Mouse (Mus musculus): ENCODE measurements around the gene Cbx4.

Gene Cbx4

DNA sequence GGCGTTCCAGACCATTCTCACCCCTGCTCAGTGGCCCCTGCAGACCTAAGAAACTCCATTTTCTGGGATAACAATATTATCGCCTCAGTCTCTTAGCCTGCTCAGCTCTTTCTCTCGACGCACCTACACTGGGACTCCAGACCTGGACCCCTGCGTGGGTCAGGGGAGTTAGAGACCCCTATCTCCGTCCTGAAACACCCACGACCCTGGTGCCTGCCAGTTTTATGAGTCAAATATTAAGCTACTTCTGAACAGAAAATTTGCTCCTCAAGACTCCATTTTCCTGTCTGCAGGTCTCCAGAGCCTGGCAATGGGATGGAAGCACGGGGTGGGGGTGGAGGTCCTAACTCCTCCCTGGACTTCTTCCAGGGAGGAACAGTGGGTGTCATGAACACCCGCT lies 28.7 kb downstream of the Cbx4 start:
- no peak for DNase-seq (ENCODE audit: low spot score in 2 of 2)

DNA sequence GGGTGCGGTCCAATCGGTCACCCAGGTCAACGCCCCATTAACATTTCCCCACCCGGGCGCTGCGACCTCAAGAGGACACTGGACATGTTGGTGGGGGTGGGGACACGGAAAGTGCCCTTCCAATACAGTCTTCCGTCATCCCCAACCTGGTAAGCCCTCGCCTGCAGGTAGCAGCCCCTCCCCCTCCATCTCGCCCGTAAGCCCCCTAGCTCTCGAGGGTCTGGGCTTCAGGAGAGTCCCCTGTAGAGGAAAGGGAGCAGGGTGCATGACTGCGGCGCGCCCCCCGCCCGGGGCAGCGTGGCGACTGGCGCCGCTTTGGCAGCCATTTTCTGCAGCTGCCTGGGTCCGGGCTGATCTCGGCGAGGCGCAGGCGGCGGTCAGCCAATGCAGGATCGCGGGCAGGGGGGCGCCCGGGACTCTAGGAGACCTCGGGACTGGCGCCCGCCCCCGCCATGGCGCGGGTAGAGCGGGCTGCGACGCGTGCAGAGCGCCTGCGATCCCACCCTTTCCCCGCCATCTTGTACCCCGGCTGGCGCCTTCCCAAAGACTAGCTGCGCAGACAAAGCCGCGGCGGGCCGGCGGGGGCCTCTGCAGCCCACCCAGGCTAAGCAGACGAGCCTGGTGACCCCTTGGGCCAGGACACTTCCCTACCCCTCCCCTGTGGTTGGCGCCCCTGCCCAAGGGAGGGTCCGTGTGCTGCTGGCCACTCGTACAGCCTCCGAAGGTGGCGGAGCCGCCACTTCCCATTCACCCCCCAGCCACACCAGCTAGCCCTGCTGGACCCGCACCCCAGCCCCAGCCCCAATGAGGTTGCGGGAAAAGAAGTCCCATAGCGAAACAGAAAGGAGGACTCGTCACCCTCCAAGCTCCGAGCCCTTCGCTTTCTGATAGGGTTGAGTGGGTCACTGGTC lies 29.5 kb downstream of the Cbx4 start:
- no peak for DNase-seq (ENCODE audit: low spot score in 2 of 2)

DNA sequence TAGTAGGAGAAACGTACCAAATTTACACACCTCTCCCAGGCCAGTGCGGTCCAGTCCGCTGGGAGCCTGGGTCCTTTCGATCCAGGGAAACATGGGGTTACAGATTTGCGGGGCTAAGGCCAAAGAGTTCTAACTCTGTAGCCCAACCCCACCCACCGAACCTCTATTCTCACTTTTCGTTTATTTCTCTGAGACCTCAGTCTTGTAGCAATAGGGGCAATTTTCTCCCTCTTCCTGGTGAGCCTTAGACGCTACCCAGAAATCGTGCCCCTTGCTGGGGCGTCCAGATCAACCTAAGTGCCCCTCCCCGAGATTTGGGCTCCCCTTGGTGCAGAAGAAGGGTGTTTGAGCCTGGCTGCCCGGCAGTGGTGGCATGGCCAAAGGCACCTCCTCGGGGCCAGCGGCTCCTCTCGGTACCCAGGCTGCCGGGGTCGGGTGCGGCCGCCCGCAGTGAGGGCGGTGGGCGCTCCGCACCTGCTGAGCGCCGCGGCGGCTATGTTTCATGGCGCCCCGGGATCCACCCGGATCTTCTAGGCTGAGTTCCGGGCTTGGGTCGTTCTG lies 30.4 kb downstream of the Cbx4 start:
- no peak for DNase-seq (ENCODE audit: low spot score in 2 of 2)

DNA sequence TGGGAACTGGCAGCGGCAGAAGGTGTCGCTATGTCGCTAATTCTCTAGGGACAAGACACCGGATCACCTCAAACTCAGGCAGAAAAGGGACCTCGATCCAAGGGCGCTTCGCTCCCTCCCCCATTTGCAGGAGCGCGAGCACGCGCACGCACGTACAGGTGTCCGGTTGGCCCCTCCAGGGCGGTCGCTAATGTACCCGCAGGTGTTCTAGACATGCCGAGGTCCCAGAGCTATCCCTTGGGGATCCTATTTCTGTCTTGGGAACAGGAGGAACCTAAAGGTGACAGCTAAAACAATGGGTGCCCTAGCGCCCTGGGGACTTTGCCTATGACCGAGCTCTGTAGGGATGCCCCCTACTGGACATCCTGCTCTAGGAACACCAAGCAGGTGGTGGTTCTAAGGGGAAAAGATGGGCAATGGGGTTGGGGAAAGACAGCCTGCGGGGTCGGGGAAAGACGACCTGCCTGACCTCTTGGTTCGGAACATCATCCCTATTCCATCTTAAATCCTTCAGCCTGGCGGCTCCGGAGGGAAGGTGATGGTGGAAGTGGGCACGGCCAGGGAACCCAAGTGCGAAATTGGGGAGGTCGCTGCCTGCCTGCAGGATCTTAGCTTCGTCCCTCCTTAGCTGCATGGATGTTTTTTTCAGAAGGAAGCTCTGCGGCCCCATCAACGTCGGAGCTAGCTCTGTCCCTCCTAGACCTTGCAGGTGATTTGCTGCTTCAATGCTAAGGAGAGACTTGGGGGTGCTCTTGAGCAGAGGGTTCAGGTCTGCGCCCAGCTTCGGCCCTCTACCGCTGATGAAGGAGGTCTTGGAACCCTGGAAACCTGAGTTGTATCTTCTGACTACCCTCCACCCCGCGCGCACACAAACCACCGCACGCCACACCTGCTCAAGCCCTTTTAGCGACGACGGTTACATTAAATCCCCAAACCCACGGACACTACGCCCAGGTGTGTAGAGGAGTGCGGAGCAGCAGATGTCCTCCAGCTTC lies 31.4 kb downstream of the Cbx4 start:
- DNase-seq (ENCODE audit: low spot score in 2 of 2), result no peak

DNA sequence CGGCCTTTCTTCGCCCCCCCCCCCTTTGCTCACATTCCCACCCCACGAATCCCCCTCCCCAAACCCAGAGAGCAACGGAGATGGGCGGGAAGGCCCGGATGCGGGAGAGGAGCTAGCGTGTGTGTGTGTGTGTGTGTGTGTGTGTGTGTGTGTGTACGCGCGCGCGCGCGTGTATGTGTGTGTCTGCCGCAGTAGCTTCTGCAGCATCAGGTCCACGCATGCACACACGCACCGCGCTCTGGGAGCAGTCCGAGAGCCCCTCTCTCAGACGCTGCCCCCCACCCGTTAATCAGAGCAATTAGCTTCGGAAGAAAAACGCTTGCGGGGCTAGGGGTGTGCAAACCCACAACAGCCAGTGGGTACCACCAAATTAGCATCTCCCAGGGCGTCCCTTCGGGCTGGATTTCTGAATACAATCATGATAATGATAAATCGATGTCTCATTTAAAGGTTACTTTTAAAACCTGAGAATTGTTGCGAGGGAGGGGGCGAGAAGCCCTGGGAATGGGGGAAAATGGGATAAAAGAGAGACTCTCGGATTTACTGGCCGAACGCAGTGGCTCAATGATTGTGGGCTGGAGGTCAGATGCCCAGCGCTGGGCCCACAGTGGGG lies 32.2 kb downstream of the Cbx4 start:
- DNase-seq (ENCODE audit: low spot score in 2 of 2), result no peak

DNA sequence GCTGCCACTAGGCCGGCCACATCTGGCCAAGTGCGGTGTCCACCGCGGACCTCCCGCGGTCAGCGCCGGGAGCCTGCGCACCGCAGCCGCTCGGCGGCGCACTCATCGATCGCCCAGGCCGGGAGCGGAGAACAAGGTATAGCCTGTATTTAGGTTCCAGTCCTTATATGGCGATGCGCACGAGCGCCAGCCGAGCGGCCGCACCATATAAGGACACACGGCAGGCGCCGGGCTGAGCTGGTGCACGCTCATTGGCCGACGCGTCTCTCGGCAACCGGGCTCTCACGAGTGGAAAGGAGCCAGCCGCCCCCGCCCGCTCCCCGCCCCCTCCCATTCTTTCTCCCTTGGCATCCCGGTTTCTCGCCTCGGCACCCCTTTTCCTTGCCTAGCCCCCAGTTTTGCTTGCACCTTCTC lies 32.8 kb downstream of the Cbx4 start:
- DNase-seq (ENCODE audit: low spot score in 2 of 2), result peak; percentile 86 to 87

DNA sequence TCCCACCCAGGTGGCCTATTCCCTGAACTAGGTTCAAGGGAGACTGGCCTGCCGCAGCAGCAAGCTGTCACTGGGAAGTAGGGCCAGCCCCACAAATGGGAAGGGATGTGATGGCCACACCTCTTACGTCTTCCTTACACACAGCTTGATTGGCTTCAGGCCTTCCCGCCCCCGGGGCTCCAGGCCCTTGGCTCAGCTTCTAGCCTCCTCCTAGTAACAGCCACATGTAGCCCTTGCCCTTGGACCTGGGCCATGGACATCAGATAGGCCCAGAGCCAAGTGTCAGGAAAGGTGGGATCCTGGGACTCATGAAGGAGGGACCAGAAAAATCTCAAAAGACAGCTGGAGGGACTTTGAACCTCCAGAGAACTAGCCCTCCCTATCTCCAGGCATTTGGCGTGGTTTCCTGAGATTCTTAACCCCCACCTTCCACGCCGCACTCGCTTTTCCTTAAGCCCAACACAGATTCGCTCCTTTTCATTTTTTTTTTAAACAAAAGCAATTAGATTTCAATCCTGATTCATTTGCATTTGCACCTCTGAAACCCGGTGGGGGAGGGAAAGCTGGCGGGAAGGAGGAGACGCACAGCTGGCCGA lies 33.3 kb downstream of the Cbx4 start:
- DNase-seq (ENCODE audit: low spot score in 2 of 2), result no peak

DNA sequence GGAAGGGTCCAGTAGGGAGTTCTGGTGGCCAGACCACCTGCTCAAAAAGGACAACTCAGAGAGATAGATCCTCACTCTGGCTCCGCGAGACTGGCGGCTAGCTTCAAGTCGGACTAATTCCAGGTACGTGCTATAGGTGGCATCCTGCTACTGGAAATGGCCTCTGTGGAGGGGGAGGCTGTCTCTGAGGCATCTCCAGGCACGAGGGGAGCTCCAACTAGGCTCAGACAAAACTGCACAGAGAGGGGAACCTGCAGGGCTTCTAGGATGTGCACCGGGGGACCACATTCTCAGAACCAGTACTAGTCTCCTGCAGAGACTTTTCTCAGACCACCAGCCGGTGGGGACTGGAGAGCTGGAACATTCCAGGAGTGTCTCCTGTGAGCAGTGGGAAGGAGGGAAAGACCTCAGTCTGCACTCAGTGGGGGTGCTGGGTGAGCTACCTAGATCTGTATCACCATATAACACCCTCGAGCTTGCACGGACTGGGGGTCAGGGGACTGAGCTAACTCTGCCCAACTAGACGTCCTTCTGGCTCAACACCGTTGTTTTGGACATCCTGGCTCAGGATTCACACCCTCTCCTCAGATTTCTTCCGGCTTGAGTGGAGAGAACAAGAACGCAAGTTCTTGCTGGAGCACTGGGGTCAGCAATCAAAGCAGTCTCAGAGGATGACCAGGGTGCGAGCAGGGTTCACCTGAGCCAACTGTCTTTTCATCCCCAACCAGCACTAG lies 33.9 kb downstream of the Cbx4 start:
- DNase-seq (ENCODE audit: low spot score in 2 of 2), result peak; percentile 45 to 50

DNA sequence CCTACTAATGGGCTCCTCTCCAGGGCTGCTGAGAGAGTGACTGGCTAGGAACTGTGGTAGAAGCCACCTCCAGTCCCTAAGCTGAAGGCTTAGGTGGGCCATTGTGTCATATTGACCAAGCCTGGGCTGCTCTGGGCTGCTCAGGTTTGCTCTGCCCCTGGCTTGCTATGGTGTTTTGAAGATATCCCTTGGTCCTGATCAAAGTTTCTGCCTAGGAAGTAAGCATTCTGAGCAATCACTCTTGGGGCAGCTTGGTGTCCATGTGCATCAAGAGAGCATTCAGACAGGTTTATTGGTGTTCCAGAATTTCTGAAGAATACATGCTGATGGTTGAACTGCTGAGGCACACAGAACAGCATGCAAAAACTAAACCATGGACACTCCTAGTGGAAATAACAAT lies 34.6 kb downstream of the Cbx4 start:
- DNase-seq (ENCODE audit: low spot score in 2 of 2), result no peak

DNA sequence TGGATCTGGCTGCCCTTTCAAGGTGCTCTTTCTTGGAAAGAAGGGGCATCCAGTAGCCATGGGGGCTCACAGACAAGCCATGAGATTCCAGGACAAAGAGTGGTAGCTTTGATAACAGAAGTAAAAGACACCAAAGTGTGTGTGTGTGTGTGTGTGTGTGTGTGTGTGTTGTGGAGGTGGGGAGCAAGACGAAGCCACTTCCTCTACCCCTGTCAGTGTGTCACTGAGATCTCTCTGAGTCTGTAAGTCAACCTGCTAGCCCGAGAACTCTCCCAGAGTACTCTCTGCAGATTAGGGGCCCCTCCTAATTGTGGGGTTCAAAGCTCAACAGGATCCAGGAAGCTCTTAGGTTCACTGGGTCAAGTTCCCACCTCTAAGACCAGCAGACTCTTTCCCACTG lies 35.7 kb downstream of the Cbx4 start:
- DNase-seq (ENCODE audit: low spot score in 2 of 2), result no peak

DNA sequence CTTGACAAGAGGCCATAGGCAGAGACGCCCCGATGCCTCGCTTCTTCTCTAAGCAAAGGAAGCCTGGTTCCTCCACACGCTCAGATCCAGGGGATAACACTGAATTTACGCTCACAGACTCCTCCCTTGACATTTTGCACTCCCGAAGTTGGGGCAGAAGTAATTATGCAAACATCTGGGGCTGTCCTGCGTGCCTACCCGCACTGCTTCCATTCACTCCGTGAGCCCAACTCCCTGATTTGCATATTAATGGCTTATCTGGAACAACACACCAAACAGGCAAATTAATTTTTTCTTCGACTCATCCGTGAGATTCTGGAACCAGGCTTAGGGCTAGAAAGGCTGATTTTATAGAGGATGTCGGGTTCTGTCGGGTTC lies 37.9 kb downstream of the Cbx4 start:
- no peak for DNase-seq (ENCODE audit: low spot score in 2 of 2)

DNA sequence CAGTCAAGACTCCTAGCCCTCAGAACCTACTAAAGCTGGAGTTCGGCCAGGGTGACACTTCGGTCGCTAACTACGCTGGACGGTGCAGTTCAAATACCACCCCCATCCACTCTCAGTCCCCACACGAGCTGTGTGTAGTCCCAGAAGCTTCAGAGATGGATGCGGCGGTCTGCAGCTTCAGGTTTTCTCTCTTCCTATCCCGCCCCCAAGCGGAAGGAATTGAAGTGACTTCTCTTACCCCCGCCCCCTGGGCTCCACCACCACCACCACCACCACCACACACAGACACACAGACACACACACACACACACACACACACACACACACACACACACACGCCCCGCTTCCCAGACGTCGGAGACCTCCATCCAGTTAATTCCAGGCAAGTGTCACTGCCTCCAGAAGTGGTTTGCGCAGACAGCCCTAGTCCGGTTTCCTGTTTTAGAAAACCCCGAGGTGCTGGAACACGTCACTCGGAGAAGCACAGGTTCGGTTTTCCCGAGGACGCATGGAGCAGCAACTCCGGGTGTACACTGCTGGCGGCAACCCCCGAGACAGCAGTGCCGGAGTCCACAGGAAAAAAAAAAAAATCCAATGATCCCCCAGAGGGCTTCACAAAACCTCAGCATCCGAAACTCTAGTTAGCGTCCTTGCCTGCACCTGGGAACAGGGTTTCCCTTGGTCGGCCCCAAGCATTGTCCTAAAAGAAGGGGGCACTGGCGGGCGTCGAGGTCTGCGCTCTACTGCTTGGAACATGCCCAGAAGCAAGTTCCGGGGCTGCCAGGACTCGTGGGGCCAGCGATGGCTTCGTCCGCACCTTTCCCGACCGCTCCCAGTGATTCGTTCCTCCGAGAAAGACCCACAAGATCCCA lies 38.5 kb downstream of the Cbx4 start:
- no peak for DNase-seq (ENCODE audit: low spot score in 2 of 2)

DNA sequence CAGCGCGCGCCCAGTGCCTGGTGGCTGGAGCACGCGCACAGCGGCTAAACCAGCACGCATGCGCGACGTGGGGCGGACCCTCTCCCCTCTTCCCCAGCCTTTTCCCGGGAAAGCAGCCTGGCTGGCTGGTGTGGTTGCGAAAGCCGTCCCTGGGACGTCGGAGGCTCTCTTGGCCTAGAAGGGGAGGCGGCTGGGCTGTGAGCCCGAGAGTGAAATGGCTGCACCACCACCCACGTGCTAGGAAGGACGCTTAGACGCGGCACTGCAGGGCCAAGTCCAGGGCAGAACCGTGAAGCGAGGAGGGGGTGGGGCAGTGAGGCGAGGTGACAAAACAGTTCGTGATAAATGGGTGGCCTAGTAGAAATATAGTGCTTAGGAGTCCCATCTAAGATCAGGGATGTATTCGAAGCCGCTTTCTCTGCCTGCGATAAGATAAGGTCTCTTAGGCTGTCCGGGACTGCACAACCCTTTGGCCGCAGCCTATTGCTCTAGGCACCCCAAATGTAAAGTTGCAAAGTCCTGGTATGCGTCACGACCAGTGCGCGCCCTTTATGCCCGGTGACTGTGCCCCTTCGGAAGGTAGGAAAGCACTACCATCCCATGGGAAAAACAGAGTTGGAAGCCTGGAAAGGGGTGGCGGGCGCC lies 39.3 kb downstream of the Cbx4 start:
- DNase-seq (ENCODE audit: low spot score in 2 of 2), result no peak

DNA sequence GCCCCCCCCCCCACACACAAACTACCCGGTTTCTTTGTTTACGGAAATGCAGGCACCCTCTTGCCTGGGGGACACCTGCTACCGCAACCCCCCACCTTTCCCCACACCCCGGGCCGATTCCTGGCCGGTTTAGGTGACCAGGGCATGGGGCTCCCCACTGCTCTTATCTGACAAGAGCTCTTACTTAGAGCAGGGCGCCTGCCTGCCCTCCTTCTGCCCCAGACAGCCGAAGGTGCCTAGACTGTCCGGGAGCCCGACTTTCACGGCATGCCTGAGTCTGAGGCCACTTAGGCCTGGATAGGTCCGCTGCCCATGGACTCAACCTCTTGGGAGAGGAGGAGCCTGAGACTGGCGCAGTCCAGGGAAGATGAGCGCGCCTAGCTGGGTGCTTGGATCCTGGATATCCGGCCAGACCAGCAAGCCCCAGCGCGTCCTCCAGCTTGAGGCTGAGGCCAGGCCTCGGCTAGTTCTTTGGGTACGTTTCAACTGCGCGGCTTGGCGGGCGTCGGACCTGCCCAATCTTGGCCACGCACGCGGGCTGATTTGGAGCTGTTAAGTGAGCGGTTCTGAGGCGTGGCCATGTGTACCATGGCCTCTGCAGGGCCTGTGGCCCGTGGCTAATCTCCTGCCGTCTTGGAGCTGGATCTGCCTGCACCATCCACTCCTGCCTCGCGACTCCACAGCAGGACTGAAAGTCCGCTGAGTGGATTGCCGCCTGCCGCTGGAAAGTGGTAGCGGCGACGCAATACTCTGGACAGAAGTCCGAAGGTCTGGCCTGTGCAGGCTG lies 41.3 kb downstream of the Cbx4 start:
- DNase-seq (ENCODE audit: low spot score in 2 of 2), result no peak

DNA sequence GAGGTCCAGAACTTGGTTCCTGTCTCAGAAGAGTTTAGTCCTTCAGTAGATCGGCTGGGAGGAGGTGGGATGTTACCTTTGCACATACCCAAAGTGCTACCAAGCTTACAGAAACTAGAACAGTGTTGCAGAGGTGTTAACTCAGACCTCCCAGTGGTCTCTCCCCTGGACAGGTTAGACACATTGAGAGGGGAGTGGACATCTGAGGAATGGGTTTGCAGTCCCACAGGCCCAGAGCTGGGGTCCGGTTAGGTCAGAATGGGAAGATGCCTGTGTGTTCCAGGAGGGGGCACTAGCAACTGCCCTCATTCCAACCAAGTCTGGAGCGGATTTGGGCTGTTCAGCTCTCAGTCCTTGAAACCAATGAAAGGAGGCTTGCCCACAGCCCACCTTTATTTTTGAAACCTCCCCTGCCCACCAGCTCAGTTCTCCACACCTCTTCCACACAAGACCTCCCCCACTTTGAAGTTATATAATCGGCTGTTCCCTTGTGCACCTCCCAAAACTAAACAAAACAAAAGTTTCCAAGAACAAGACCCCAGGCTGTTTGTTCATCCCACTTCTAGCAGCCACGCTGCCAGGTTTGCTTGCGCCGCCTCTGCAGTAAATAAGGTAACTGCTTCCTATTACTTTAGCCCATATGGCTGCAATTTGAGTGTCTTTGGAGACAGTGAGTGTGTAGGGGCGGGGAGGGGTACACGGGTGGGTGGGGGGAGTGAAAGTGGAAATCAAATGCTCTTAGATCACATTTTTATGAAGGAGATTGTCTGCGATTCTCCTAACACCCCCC lies 42.1 kb downstream of the Cbx4 start:
- no peak for DNase-seq (ENCODE audit: low spot score in 2 of 2)

DNA sequence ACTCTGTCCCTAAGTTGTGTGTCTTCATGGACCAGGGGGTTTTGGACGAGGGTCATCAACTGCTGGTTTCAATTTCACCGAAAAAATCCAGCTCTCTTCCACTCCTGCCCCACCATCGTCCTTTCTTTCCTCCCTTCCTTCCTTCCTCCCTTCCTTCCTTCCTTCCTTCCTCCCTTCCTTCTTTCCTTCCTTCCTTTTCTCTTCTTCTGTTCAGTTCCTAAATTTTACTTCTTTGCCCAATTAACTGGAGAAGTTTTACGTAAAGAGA lies 42.8 kb downstream of the Cbx4 start:
- DNase-seq (ENCODE audit: low spot score in 2 of 2), result no peak

DNA sequence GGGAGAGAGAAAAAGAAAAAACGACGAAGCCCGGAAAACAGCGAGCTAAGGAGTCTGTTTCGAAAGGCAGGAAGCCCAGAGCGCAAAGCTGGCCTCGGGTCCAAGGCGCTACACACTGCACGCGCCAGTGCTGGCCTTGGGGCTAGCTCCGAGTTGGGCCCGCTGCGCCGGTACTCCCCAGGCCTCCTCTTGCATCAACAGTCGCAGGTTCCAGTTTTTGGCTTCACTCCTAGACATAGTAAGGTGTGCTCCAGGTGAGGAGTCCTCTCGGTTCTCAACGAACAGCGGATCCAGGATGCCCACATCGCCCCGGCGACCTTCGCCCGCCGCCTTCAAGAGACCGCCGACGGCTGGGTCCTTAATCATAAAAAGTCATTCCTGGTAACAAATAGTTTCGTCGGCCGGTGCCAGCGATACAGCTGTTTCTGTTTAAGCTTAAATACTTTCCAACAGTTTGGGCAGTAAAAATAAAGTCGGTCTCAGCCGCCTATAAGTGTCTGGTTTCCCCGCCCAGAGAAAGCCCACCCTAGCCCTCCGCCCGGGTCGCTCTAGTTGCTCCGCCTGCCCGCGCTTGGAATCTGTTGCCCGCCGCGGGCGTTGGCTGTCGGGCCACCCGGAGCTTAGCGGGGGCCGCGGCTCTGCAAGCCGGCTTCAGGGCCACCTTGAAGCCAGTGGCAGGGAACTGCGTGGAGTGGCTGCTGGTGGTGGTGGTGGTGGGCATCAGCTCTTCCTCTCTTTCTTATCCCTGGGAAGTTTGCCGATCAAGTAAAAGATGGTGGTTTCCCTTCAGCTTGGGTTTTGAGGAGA lies 43.4 kb downstream of the Cbx4 start:
- DNase-seq (ENCODE audit: low spot score in 2 of 2), result no peak
